Mouse (Mus musculus) left cerebral cortex, postnatal 14 days (tissue): ENCODE data around the gene L3hypdh. TPM values are rescaled to one million over a fixed set of nuclear protein-coding genes. Genes with fewer than 3 reads are reported as not detected.

ENCODE experiments used
- DNase-seq, 2 experiments: peaks; one replicate each; pipeline ENCODE4 v3.0.0; 2021 to 2022; ENCODE audit warnings: low spot score in 2 of 2, mixed read lengths in 1 of 2
- intact Hi-C: fragments of 180-260 bp; cut with DNase I; formaldehyde crosslinking; loops from one replicate; pipeline ENCODE4 v1.15.1; 2025
- long read RNA-seq, 2 experiments: library from polyadenylated mRNA; stranded (forward); transcript quantifications; one replicate each; pipeline ENCODE4 v2.0.0; 2021
- total RNA-seq, 2 experiments: library from RNA; stranded (reverse); gene quantifications; 2 replicates each; pipeline ENCODE4 v1.2.3; 2021

L3hypdh gene
- total RNA-seq = 1 to 10 TPM; 2.9 to 5.1 TPM
- long read RNA-seq, experiment 1, partial matches to known transcripts = 0 of 5 reads
- long read RNA-seq, experiment 1, other reads (novel, unspliced or antisense) = 3 of 5 reads
- long read RNA-seq, experiment 2, transcript L3hypdh-201 (5 exons, 1,831 nt) = major isoform, 5 of 7 reads
- long read RNA-seq, experiment 2, partial matches to known transcripts = 0 of 7 reads
- long read RNA-seq, experiment 2, other reads (novel, unspliced or antisense) = 2 of 7 reads

DNA sequence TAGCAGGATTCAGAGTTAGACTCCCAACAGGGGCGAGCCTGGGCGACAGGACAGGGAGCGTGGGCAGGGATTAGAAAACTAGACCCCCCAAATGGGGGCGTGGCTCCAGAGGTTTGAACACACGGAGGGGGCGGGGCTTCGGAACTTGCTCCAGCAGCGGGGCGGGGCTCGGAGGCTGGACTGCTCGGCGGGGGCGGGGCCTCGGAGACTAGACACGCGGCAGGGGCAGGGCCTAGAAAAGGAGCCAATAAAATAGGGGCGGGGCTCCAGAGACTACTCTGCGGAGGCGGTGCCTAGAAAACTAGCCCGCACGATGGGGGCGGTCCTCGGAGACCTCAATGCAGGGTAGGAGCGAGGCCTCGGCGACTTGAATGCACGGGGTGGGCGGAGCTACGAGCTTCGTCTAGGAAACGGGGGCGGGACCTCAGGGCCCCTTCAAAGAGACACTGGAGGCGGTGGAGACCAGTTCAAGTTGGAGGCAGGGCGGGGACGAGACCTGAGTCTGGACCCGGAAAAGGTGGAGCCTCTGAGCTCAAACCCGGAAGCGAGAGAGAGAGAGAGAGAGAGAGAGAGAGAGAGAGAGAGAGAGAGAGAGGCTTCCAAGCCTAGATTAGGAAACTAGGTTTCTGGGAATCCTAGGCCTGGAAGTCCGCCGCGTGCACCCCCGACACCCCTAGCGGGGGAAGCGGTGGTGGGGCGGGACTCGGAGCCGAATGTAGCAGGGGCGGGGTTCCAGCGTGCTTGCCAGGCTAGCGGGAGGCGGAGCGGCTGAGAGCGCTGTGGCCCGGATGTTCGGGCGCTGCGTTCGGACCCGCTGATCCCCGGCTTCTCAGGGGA lies at the start of gene L3hypdh, which contains the start of gene Jkamp:
L3hypdh (minus strand) TSS at position 111 of the 837 bp plus-strand sequence.
Jkamp (plus strand) TSS at position 261 of the 837 bp plus-strand sequence.
- peak; percentile 99 for DNase-seq
- intact Hi-C loops = no loop called here

DNA sequence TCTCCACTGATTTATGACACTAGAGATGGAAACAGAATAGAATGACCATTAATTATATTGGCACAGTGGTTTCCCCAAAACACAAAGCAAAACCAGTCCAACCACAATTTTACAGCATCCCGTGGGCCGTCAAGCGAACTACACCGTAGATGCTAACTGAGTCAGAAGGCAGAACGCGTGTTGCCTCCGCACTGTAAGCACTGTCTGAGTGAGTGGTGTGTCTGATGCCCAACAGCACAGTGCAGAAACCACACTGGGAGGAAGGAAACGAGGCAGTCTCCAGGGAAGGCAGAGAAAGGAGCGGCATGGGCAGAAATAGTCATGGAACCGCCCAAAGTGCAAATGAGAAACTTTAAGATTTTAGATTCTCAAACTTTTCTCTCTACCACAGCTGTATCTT lies 44.0 kb upstream of the L3hypdh start:
- intact Hi-C loops = no loop called here
- DNase-seq = no peak

DNA sequence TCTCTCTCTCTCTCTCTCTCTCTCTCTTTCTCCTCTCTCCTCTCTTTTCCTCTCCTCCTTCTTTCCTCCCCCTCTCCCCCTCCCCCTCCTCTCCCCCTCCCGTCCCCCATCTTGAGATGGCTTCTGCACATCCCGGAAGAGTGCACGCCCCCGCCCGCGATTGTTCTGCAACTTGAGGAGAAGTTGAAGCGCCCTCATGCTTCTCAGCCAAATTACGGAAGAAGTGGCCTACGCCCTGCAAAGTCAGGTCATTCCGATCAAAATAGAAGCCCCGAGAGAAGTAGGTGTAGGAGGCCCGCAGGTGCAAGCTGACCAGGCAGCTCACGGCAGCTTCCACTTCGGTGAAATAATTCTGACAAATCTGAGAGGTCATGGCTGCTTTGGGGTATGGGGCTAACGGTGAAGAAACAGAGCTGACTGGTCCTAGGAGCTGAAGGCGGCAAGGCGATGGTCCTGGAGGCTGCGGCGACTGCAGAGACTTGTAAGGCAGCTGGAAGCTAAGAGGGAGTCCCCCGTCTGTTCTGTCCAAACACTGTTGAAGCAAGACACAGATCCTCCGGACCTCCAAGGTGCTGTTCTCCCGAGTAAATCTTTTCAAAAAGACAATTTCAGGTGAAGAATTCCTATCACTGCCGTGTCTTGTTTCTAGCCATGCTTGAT lies 30.6 kb upstream of the L3hypdh start:
- DNase-seq = no peak
- intact Hi-C loops = no loop called here

DNA sequence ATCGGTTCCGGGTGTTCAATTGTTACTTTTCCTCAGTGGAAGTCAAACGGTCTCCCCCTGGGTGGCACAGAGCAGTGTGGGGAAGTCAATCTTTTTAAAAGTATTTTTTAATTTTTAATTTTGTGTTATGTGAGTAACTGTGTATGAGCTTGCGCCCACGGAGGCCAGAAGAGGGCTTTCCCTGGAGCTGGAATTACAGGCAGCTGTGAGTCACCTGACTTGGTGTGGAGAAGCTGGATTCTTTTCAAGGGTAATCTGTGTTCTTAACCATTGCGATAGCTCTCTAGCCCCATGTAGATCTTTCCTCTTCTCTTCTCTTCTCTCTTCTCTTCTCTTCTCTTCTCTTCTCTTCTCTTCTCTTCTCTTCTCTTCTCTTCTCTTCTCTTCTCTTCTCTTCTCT lies 29.9 kb upstream of the L3hypdh start:
- DNase-seq = no peak
- intact Hi-C loops = no loop called here

DNA sequence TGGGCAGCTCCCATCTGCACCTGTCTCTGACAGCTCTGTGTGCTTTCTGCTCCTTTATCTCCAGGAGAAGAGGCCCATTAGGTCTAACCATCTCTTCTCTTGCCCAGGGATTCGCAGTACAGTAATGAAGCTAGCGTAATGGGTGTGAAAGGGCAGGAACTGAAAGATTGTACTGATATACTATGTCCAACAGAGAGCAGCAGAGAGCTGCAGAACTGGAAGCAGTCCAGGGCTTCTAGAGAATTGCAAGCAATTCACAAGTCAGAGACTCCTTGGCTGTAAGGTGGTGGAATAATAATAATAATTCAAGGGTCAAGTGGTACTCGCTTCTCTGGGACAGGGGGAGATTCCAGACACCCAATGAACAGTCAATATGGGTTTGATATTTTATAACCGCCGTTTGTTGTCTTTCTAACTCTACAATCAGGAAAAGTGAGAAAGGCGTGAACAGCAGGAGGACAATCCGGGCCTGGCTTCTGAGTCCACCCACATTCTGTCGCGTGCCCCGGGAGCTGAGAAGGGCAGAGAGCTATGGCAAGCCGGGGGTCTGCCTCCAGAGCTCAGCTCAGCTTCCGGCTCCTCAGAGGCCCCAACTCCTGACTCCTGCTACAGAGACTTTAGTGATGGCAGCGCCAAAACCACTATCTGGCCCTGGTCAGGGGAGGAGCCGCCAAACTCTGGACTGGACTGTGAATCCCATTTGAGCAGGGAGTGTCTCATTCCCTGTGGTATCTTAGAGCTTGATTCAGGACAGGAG lies 19.5 kb upstream of the L3hypdh start:
- intact Hi-C loops = loop anchor here (5.0 to 10.0 kb wide), 3 partner anchors 113 to 550 kb away; no protein-coding TSS in a partner anchor
- DNase-seq = peak; percentile 75 to 82

DNA sequence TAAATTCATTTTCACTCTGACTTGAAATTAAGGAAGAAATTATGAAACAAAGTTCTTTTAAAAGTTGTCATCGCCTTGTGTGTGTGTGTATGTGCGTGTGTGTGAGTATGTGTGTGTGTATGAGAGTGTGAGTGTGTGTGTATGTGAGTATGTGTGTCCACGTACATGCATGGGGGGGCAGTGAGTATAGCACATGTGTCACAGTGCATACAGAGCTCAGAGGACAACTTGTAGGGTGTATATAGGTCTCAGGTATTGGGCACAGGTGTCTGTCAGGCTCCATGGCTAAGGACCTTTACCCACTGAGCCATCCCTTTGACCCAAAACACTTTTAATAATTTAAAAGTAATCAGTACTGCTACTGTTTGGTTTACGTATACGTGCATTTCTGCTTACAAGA lies 18.8 kb upstream of the L3hypdh start:
- no peak for DNase-seq
- intact Hi-C loops = loop anchor here (5.0 to 10.0 kb wide), 3 partner anchors 113 to 551 kb away; no protein-coding TSS in a partner anchor

DNA sequence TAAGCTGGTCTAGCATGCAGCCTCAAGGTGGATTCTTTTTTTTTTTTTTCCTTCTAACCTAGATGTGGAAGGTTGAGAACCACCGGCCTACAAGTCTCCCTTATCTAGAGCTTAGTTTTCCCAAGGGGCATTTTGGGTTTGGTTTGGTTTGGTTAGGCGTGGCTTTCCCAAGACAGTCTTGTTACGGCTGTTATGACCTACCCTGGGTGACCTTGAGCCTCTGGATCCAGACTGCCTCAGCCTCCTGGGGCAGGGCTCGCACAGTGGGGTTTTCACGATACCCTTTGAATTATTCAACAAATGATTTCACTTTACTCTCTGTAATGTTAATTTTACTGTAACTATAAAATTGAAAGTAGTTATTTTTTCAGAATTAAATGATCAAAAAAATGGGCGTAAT lies 17.5 kb upstream of the L3hypdh start:
- no peak for DNase-seq
- intact Hi-C loops = loop anchor here (5.0 to 10.0 kb wide), 3 partner anchors 115 to 552 kb away; no protein-coding TSS in a partner anchor

DNA sequence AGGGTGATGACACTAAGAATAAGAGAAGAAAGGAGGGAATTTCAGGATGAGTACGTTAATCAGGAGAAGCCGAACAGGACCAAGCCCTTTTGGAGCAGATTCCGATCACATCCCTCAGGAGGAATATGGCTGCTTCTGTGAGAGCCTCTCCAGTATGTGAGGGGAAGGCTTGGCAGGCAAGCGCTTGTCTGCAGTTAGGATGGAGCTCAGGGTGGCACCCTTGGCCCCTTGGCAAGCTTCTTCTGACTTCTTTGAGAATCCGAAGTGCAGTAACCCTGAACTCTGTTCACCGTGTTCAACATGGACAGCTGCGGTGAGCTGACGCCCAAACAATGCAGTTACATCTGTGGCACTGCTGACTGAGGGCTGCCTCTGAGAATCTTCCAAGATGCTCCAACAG lies 11.7 kb upstream of the L3hypdh start:
- intact Hi-C loops = no loop called here
- no peak for DNase-seq

DNA sequence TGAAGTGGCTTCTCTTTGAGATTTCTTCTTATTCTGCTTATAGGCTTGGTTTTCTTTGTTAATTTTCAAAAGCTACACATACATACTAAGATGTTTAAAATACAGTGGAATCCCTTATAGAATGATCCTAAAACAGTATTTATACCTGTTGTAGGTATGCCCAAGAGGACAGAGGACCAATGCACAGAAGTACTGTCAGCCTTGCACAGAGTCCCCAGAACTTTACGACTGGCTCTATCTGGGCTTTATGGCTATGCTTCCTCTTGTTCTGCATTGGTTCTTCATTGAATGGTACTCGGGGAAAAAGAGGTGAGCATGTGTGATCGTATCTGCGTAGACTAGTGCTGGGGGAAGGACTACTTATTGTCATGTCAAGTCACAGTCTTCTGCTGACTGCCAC lies 4.6 kb upstream of the L3hypdh start:
- no peak for DNase-seq
- intact Hi-C loops = no loop called here

DNA sequence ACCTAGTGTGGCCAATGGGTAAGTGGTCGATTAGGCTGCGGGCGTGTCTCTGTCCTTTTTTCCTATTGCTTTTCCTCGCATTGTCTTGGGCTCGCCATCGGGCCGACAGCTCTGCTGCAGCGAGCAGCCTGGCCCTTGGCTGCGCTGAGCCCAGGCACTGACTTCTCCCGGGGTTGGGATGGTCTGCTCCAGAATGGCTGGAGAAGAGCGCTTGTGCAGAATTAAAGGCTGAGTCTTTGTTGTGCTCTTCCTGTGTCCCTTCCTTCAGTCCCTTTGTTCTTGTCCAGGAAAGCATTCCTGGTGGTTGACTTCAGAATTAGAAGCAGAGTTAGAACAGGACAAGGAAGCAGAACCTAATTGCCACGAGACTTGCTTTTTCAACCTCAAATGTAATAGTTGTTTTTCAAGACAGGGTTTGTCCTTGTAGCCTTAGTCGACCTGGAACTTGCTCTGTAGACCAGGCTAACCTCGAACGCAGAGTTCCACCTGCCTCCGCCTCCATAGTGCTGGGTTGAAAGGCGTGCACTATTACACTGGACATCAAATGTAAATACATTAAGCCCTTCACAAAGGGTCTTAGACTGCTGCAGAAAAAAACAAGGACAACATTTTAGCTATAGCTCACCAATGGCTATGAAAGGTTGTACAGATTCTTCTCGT lies 1.1 kb upstream of the L3hypdh start:
- intact Hi-C loops = no loop called here
- no peak for DNase-seq

DNA sequence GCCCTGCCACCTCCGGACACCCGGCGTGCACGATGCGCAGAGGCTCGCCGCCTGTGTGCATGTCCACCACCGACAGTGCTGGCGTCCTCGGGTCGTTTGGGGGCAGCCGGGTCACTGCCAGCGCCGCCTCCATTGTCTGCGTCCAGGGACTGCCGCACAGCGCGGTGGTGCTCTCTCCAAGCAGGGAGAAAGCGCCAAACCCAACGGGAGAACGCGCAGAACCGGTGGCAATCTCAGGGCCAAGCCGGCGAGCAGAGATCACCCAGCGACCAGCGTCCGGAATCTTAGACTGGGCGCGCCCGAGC lies 263 bp downstream of the L3hypdh start:
- intact Hi-C loops = no loop called here
- no peak for DNase-seq

DNA sequence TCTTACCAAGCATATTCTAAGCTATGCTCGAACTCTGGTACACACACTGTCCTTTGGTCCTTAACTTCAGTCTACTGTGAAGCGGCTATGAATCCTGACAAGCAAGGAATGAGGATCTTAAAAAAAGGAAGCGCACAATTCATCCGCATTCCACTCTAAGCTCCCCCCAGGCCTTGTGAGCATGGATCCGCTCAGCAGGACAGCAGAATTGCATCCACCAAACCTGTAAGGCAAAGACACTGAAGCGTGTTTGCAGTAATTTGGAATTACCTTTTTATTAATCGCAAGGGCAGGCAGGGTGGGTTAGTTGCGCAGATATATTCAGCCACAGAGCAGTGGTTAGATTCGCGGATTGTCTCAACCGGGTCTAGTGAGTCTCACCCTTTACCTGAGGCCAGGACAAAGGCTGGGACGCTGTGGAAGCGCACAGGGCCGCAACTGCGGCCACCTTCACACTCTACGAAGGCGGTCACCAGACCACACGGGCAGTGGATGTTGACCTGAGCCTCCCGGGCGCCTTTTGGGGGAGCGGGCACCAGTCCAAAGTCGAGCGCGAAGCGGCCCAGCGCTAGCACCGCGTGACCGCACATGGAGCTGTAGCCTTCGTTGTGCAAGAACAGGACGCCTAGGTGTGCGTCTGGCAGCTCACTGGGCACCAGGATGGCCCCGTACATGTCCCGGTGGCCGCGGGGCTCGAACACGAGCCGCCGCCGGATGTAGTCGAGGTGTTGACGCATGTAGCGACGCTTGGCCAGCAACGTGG lies 797 bp downstream of the L3hypdh start:
- intact Hi-C loops = no loop called here
- DNase-seq = peak in 1 of 2 experiments; percentile 10

DNA sequence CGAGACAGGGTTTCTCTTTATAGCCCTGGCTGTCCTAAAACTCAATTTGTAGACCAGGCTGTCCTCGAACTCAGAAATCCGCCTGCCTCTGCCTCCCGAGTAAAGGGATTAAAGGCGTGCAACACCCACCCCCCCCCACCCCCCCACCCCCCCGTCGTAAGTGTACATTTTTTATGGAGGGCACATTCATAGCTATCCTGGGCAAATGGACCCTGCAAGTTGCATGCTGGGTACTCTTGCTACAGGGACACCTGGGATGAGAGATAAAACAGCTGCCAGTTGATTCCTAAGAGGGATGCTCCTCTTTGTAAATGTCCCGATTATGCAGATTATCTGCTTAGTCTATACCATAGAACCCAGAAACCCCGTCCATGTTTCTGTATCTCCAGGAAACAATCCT lies 2.0 kb downstream of the L3hypdh start:
- intact Hi-C loops = no loop called here

DNA sequence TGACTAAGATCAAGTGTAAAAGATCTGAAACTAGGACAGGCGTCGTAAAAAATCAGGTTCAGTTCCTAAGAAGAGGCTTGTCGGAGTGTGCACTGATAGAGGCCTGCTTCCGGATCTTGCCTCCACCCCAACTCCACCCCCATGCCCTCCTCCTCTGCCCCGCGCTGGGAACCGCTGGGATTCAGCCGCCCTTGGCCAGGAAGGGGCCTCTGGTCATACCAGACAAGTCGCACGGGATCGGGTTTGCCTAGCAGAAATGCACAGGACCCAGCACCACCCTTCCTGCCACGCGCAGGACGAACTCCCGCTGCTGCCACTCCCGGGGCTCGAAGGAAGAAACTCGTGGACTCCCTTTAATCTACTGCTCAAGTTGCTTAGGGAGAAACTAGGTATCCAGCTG lies 2.9 kb downstream of the L3hypdh start:
- no peak for DNase-seq
- intact Hi-C loops = no loop called here

More for the DNA sequence above, 2.0 kb downstream of the L3hypdh start:
- no peak for DNase-seq

DNA sequence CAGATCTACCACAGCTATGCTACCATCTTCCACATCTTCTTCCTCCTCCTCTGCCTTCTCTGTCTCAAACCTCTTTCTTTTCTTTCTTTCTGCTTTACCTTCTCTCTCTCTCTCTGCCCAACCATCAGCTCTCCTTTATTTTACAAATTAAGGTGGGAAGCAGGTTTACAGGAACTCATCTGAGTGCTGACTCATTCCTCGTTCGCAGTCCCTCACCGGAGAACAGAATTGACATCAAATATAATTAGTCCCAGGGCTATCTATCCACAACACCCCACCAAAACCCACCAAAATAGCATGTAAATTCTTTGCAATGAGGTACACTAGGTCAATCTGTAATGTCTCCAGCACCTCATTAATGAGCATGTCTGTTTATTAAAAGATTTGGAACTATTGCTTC lies 3.3 kb downstream of the L3hypdh start:
- no peak for DNase-seq
- intact Hi-C loops = no loop called here

DNA sequence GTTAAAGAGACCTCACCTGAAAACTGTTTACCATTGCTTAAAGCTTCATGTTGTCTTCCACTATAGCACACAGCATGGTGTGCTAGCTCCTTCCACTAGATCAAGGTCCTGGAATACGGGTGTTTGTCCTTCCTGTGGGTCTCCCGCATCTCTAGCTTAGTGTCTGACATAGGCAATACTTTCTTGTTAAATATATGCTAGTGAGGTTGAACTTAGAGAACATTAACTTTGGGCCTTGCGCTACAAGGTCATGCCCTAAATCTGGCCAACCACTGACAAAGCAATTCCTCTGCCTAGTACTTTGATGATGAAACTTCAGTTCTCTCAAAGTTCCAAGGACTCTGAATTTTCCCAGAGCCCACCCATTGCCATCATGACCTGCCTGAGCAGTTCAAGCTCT lies 7.0 kb downstream of the L3hypdh start:
- intact Hi-C loops = no loop called here
- no peak for DNase-seq

DNA sequence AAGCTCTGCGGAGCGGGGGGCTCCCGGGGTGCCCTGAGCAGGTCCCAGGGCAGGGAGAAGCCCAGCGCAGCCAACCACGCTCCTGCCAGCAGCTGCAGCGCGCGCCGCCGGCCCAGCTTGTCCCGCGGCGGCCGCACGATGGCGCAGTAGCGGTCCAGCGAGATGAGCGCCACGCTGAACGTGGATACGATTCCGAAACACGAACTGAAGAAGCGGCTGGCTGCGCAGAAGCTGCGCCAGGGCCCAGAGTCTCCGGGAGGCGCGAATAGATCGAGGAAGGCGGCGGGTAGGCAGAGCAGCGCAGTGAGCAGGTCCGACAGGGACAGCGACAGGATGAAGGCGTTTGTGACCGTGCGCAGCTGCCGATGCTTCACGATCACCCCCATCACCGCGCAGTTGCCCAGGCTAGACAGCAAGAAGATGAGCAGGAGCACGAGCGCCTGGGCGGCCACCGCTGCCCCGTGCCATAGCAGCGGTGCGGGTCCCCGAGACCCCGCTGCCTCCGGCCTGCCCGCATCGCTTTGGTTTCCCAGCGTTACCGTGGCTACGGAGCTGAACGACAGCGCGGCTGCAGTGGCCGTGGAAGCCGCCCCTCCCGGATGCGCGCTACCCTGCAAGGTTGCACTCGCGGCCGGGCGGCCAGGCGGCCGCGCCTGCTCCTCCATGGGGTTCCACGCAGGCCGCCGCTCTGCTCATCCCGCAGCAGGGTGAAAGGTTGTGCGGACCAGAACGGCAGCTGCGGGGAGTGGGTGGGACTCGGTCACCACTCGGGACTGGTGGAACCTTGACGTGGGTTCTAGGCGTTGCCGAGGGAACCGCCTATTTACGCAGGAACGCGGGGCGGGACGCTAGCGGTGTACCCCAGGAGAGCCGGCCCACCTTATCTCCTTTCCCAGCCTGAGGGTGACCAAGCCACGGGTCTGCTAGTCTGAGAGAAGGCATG lies 14.6 kb downstream of the L3hypdh start, which contains the start of gene Gpr135:
Gpr135 (minus strand) TSS at position 799 of the 943 bp plus-strand sequence.
- DNase-seq = peak; percentile 88 to 89
- intact Hi-C loops = no loop called here
